Mouse (Mus musculus) macrophage (primary cell): Measurements from ENCODE around the gene S100a6. TPM values are rescaled to one million over a fixed set of nuclear protein-coding genes. Genes with fewer than 3 reads are reported as not detected.

Source experiments
- H3K27ac ChIP-seq: fragments of 350-480 bp; formaldehyde crosslinking; 2 replicates; pipeline ENCODE4 v1.9.0; 2021
- H3K36me3 ChIP-seq: fragments of 350-480 bp; formaldehyde crosslinking; 2 replicates; pipeline ENCODE4 v1.9.0; 2021; ENCODE audit errors: inconsistent target
- H3K4me3 ChIP-seq: fragments of 350-480 bp; formaldehyde crosslinking; 2 replicates; pipeline ENCODE4 v1.9.0; 2021; ENCODE audit errors: inconsistent target
- H3K79me2 ChIP-seq: fragments of 350-480 bp; formaldehyde crosslinking; 2 replicates; pipeline ENCODE4 v1.9.0; 2021; ENCODE audit errors: inconsistent target
- WGBS: methylation state at CpG from one replicate; pipeline ENCODE4 v1.1.7; 2026; ENCODE audit warnings: inconsistent platforms; ENCODE audit not compliant: missing documents; 5-methylcytosine and 5-hydroxymethylcytosine counted together
- polyA plus RNA-seq: library from polyadenylated mRNA; stranded (reverse); fragments of 250-400 nt; gene quantifications from 3 replicates; pipeline ENCODE4 v1.2.4, GENCODE M21; 2018; ENCODE audit warnings: inconsistent platforms

Gene S100a6
- polyA plus RNA-seq, 1 experiment from 2014 or later, result 41.2 TPM

DNA sequence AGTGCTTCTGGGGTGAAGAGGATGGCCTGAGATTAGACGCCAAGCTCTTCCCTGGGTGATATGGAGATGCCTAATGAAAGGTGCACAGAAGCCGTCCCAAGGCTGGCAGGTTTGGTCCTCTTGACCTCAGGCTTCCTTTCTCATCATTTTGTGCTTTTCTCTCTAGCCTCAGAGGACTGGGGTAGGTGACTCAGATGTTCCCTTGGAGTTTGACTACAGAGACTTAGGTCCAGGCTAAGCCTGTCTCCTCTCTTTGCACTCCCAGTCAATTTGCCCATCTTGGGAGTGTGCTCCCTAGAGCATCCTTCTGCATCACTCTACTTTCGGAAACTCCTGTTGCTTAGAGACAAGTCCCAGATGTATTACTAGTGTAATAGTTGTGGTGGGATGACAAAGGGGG lies 5.3 kb upstream of the S100a6 start:
- H3K36me3 ChIP-seq, result no peaks in the 10 kb centered on the region
- H3K4me3 ChIP-seq, result no peak overlapping the region
- H3K79me2 ChIP-seq, result peaks cover 22% of the 10 kb centered on the region
- WGBS, result 90% methylated on average over 3 of the region's 3 CpGs
- H3K27ac ChIP-seq, result no peak overlapping the region

DNA sequence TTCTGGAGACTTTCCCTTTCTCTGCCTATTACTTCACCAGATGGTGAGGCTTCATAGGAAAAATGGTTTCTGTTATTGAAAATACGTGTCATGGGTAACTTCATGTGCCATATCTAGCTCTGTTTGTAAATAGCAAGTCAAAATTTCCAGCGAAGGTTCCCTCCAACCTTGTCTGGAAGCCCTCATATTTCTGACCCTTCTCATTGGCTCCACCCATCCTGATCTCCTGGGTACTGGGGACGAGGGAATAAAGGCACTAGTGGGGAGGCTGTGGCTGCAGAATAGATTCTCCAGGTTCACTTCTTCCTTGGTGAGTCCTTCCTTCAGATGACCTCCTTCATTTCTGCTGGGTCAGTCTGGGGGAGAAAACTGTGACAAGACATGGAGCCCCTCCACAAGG lies 4.5 kb upstream of the S100a6 start, which contains the start of gene S100a5:
TSS of gene S100a5 (plus strand) at position 301 of the 400 bp plus-strand sequence.
- Histone ChIP-seq H3K36me3 (no peaks in the 10 kb centered on the region), H3K79me2 (peaks cover 27% of the 10 kb centered on the region), H3K27ac (no peak within 1 kb of the TSS), H3K4me3 (no peak within 1 kb of the TSS)
- WGBS, result 81% methylated on average over 3 of the region's 3 CpGs

DNA sequence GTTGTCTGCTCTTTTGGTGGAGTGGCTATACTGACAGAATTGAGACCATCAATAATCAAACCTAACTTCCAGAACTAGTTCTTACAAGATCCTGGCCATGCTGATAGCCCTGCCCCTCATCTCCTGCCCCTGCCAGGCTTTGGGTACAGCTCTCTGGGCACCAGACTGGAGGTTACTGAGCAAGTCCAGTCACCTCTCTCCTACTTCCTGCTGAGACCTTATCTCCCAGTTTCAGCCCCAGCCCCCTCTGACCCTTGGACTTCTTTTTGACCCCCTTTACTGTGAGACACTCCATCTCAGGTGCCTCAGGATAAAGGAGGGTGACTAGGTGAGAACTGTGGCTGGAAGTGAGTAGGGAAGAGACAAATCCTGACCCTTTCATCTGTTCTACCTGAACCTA lies 3.6 kb upstream of the S100a6 start:
- no peak overlapping the region for H3K27ac ChIP-seq
- no peak overlapping the region for H3K4me3 ChIP-seq
- peaks cover 32% of the 10 kb centered on the region for H3K79me2 ChIP-seq
- H3K36me3 ChIP-seq, result no peaks in the 10 kb centered on the region

DNA sequence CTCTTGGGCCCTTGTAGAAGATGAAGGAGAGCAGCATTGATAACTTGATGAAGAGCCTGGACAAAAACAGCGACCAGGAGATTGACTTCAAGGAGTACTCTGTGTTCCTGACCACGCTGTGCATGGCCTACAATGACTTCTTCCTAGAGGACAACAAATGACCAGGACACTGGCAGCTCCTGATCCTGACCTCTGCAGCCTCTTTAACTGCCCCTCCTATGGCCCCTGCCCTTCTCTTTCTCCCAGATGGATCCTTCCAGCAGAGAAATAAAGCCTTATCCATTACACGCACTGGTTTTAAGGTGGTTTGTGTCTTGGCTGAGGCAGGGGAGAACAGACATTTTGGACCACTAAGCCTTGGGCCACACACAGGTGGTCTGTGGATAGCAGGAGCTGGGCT lies 1.2 kb upstream of the S100a6 start:
- WGBS, result 89% methylated on average over 3 of the region's 3 CpGs

DNA sequence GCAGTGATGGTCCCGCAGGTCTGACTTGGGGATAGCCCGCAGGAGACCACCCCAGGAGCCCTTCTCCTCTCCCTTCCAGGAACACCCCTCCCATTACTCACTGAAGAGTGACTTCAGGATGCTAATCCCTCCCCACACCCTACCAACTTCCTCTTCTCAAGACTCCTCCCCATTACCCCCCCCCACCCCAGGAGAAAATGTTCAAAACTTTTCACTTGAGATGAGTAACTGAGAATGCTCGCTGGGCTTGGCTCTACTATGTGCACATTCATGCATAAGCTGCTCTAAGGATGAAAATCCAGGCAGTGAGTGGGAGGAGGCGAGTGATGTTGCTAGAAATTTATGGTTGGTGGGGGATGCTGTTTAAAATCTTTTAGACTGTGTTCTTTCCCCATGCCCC lies 621 bp upstream of the S100a6 start:
- H3K79me2 ChIP-seq, result peaks cover 39% of the 10 kb centered on the region
- WGBS, result 14% methylated on average over 4 of the region's 4 CpGs
- no peaks in the 10 kb centered on the region for H3K36me3 ChIP-seq
- no peak overlapping the region for H3K4me3 ChIP-seq
- peak overlapping the region; percentile 79 for H3K27ac ChIP-seq

More for the DNA sequence above, 1.2 kb upstream of the S100a6 start:
- peak overlapping the region; percentile 79 for H3K27ac ChIP-seq
- H3K36me3 ChIP-seq, result no peaks in the 10 kb centered on the region
- peaks cover 38% of the 10 kb centered on the region for H3K79me2 ChIP-seq
- H3K4me3 ChIP-seq, result no peak overlapping the region

DNA sequence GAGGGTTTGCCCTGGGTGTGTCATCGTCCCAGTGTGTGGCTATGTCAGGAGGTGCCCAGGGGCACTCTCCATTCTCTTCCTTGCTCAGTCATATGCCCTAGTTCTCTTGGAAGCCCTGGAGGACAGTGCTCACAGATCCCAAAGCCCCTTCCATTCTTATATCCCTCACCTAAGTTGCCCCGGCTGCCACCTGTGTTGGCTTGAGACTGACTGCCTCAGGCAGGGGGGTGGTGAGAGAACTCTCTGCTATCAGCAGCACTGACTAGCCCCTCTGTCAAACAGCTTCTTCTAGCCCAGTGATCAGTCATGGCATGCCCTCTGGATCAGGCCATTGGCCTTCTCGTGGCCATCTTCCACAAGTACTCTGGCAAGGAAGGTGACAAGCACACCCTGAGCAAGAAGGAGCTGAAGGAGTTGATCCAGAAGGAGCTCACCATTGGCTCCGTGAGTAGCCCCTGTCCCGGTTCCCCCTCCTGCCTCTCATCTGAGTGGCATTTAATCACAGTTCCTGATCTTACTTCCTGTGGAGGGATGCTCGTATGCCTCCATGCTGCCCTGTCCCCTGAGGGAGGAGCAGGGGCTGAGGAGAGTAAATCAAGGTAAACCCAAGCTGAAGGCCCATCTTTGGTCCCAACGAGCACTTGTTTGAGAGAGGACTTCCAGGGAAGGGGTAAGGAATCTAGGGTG lies 922 bp downstream of the S100a6 start:
- H3K4me3 ChIP-seq, result peak overlapping the region; percentile 78
- H3K36me3 ChIP-seq, result no peaks in the 10 kb centered on the region
- peak overlapping the region; percentile 79 for H3K27ac ChIP-seq
- 19% methylated on average over 7 of the region's 7 CpGs for WGBS
- H3K79me2 ChIP-seq, result peaks cover 39% of the 10 kb centered on the region

DNA sequence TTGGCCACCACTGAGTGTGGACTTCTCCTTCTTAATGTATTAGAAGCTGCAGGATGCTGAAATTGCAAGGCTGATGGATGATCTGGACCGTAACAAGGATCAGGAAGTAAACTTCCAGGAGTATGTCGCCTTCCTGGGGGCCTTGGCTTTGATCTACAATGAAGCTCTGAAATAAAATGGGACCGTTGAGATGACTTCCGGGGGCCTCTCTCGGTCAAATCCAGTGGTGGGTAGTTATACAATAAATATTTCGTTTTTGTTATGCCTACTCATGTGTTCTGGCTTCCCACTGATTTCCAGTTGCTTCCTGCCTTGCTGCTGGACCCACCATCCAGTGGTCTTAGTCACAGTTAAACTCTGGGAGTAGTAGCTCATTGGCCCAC lies 1.5 kb downstream of the S100a6 start:
- 68% methylated on average over 6 of the region's 6 CpGs for WGBS
- no peaks in the 10 kb centered on the region for H3K36me3 ChIP-seq
- H3K27ac ChIP-seq, result peak overlapping the region; percentile 79
- peak overlapping the region; percentile 78 for H3K4me3 ChIP-seq
- peaks cover 39% of the 10 kb centered on the region for H3K79me2 ChIP-seq

DNA sequence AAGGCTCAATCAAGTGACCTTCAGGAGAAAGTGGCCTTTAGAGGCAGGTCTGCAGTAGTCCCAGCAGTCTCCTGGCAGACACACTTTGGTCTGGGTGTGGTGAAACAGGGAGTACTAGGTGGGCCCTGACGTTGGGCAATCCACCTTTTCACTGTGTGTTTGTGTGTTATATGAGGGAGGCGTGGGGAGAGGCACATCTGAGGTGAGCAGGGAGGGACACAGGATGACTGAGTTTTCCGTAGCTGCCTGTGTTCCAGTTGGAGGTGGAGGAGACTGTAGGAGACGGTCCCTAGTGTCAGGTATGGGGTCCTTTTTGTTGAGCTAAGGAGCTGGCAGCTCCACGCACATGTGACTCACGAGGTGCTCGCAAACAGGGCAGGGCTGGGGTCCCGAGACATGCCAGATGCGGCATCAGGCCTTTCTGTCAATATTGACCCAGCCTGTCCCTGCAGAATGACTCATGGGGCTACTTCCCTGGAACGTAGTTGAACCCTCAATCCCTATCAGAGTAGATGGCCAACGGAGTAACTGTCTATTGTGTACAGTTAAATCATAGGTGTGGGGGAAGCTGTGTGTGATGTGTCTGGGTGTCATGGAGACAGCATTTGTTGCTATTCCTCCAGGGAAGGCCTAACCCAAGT lies 2.0 kb downstream of the S100a6 start:
- Histone ChIP-seq H3K36me3 (no peaks in the 10 kb centered on the region), H3K27ac (peak overlapping the region; percentile 79), H3K79me2 (peaks cover 39% of the 10 kb centered on the region), H3K4me3 (peak overlapping the region; percentile 78)
- whole genome bisulfite sequencing, result 78% methylated on average over 11 of the region's 11 CpGs

DNA sequence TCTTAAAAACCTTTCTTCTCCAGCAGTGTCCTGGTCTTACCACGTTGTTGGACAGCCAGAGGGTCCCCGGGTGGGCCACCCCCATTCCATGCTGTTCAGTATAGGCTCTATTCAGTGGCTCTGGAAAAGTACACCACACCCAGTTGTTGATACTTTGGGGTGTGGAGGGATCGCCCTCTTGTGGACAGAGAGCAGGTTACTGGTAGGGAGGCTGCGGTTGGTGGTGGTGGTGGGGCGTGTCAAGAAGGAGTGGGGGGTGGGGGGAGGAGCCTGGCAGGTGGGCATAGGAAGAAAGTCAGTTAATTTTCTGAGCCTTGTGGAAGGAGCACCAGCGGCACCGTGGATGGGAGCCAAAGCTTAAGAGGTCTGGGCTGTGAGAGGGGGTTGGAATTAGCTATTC lies 2.7 kb downstream of the S100a6 start:
- H3K36me3 ChIP-seq, result no peaks in the 10 kb centered on the region
- H3K27ac ChIP-seq, result peak overlapping the region; percentile 79; the same call in 1 of the 2 replicates
- WGBS, result 0% methylated on average over 7 of the region's 7 CpGs
- H3K79me2 ChIP-seq, result peaks cover 39% of the 10 kb centered on the region
- H3K4me3 ChIP-seq, result peak overlapping the region; percentile 78; the same call in 1 of the 2 replicates

DNA sequence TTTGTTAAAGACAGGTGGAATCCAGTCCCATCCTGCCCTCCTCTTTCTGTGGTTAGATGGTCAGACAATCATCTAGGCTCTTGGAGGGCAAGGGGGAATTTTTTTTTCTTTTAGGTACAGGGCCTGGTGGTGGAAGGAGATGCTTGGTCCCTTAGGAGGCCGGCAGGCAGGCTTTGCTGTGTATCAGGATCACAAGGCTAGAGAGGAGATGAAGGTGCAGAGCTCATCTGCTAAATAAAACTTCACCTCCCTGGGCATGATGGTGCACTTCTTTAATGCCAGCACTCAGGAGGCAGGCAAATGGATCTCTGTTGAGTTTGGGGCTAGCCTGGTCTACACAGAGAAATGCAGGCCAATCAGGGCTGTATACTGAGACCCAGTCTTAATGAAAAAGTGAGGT lies 3.2 kb downstream of the S100a6 start:
- H3K79me2 ChIP-seq, result peaks cover 39% of the 10 kb centered on the region
- H3K36me3 ChIP-seq, result no peaks in the 10 kb centered on the region
- WGBS, result 89% methylated on average over 1 of the region's 1 CpGs
- no peak overlapping the region for H3K4me3 ChIP-seq
- no peak overlapping the region for H3K27ac ChIP-seq

DNA sequence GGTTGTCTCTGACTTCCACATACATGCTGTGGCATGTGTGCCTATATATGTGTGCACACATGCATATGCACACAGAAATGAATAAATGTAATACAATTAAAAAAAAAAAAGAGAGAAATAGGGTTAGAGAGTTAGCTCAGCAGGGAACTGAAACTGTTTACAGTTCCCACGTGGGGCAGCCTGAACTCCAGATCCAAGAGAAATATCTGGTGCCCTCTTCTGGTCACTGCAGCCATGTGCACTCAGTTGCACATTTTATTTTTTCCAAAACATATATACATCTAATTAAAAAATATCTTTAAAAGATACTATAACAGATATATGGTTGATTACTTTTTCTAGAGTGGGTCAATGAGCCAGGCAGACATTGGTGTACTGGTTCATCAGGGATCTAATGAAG lies 4.9 kb downstream of the S100a6 start:
- Histone ChIP-seq H3K27ac (no peak overlapping the region), H3K79me2 (peaks cover 39% of the 10 kb centered on the region), H3K36me3 (no peaks in the 10 kb centered on the region), H3K4me3 (no peak overlapping the region)
- WGBS, result 11% methylated on average over 1 of the region's 1 CpGs

DNA sequence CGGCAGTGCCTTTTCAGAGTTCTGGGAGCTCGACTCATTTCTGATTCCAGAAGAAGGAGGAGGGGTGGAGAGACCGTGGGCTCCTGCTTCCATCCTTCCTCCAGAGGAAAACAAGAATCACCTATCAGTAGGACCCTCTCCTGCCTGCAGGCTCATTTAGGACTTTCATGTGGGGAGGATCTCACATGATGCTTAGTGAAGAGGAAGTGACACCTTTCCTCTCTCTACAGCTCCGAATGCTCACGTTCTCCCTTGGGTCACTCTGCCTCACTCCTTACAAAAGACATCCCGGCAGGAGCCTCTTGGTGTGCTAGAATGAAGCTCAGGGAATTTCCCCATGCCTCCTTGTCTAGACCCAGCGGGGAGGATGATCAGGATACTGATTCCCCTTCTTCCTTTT lies 8.9 kb downstream of the S100a6 start:
- Histone ChIP-seq H3K79me2 (peaks cover under 1% of the 10 kb centered on the region; the same call in 1 of the 2 replicates), H3K27ac (no peak overlapping the region), H3K36me3 (no peaks in the 10 kb centered on the region), H3K4me3 (no peak overlapping the region)
- WGBS, result 40% methylated on average over 7 of the region's 7 CpGs

DNA sequence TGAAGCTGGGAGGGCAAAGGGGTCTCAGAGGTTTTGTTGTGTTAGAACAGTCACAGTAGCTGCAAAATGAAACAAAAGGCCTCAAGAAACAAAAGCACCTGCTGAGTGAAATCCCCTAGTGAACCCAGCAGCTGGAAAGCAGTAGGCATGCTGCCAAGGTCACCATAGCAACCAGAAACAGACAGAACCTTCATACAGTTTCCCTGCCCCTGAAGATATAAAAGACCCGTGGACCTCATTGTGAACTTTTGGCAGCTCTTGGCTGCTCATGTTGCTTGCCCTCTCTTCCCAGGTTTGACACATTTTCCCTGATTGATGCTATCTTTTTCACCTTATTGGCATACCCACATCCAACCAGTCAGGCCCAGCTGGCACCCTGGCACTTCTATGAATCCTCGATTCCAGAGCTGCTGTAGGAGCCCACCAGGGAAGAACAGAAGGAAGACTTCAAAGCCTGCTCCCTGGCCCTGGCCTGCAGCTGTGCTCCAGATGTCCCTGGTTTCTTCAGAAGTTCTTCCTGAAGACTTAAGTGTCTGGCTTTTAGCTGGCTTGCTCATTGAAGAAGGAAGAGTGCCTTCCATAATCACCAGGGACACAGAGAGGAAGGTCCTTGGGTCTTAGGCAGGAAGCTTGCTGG lies 10.9 kb downstream of the S100a6 start:
- H3K4me3 ChIP-seq, result no peak overlapping the region
- 55% methylated on average over 2 of the region's 2 CpGs for WGBS
- H3K79me2 ChIP-seq, result no peaks in the 10 kb centered on the region
- H3K27ac ChIP-seq, result no peak overlapping the region
- no peaks in the 10 kb centered on the region for H3K36me3 ChIP-seq

DNA sequence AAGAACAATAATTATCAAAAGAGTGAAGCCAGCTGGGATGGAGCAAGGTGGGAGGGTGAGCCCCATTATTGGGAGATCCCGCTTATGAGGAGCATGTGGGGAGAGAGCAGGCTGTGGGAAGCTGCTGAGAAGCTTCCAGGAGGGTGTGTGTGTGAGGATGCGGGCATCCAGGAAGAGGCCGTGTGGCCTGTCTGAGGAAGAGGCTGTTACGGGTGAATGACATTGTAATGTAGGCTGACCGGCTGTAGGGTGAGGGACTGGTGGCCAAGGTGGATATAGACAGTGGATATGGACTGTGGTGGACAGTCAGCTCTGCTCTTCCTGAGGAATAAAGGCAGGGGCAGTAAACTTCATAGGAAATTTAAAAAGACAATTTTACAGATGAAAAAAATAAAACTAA lies 12.8 kb downstream of the S100a6 start:
- WGBS, result 92% methylated on average over 5 of the region's 5 CpGs
- Histone ChIP-seq H3K79me2 (no peaks in the 10 kb centered on the region), H3K36me3 (no peaks in the 10 kb centered on the region), H3K4me3 (no peak overlapping the region), H3K27ac (no peak overlapping the region)
